Mouse (Mus musculus): ENCODE data around the gene Btbd35f24.
"Not testable (repeated sequence)": the region's sequence is repeated elsewhere in the genome, so short reads cannot be mapped to it uniquely, and the experiment has no call there.

The Btbd35f24 gene

GRCm38 (mm10) chrX:3195727-3196126 lies at the start of gene Btbd35f24:
Btbd35f24 (minus strand) TSS chrX:3195827.
- not testable (repeated sequence) for DNase-seq (ENCODE audit: low read depth, low spot score)
